ENCODE assay signal across 20 mouse cellular contexts in genomic region chr11:17359698-17360254, GRCm38 (mm10).
"Had no signal": no experiment of that assay in that cellular context is flagged by ENCODE, and none has a peak within 500 bp of the region (broad histone marks: within the 10 kb centered on the region; RNA-seq: fewer than 3 reads in every experiment).

No protein-coding gene starts in this region.

- H3K4me3 ChIP-seq: kidney, embryonic 15.5 days; left cerebral cortex, adult 2 months; liver, embryonic 13.5 days; myocyte; neural tube, embryonic 13.5 days had no signal

- H3K27me3 ChIP-seq: kidney, embryonic 15.5 days; liver, embryonic 13.5 days; neural tube, embryonic 13.5 days had no signal

- DNase-seq: kidney, adult 11 months; kidney, adult 8-10 months; kidney, postnatal 10 days; kidney, postnatal 36 days; layer of hippocampus, postnatal 36 days; liver, embryonic 13.5 days; lung, adult 2 months; lung, postnatal 14 days; lung, postnatal 4 days; right cerebral cortex, adult 18-20 months; right cerebral cortex, postnatal 14 days; right cerebral cortex, postnatal 4 days; thymus, adult 2 months; thymus, postnatal 14 days; thymus, postnatal 4 days had no signal

- H3K4me2 ChIP-seq: kidney, embryonic 15.5 days; liver, embryonic 13.5 days; neural tube, embryonic 13.5 days had no signal

- H3K4me1 ChIP-seq: kidney, embryonic 15.5 days; liver, embryonic 13.5 days; neural tube, embryonic 13.5 days had no signal

- H3K9me3 ChIP-seq: kidney, embryonic 15.5 days; liver, embryonic 13.5 days; neural tube, embryonic 13.5 days had no signal

- H3K9ac ChIP-seq: kidney, embryonic 15.5 days; liver, embryonic 13.5 days; neural tube, embryonic 13.5 days had no signal

- H3K36me3 ChIP-seq: kidney, embryonic 15.5 days; liver, embryonic 13.5 days; neural tube, embryonic 13.5 days had no signal

- H3K27ac ChIP-seq: kidney, embryonic 15.5 days; left cerebral cortex, adult 2 months; liver, embryonic 13.5 days; neural tube, embryonic 13.5 days; stomach, postnatal 0 days had no signal
